Mouse (Mus musculus): ENCODE measurements at regions not wholly inside any gene's neighbourhood (a gene's known extent, or its start where the extent isn't known, plus 50 kb on each side); places are given as distances from the start of the nearest gene placed in this dataset.

GRCm38 (mm10) chr2:115449783-115450483 lies 131.6 kb upstream of the BC052040 start:
- no peak for TF ChIP-seq CTCF (IDR thresholded peaks at IDR 0.05 in 2 of 3, conservative IDR thresholded peaks at IDR 0.05 in 1 of 3; ENCODE audit: control insufficient read depth in 1 of 3, insufficient read depth in 1 of 3, low read depth in 2 of 3, low read length in 3 of 3, poor library complexity in 1 of 3, severe bottlenecking in 1 of 3)
- TF ChIP-seq KAT2A (conservative IDR thresholded peaks at IDR 0.05; ENCODE audit: low read depth, low read length), result no peak
- no peak for TF ChIP-seq ZKSCAN1 (IDR thresholded peaks at IDR 0.05; ENCODE audit: low read depth, low read length)

All from MEL (cell line).